Mouse (Mus musculus) megakaryocyte, embryonic 14.5 days (primary cell): ENCODE results near the gene Coro2a. TPM values are rescaled to one million over a fixed set of nuclear protein-coding genes. Genes with fewer than 3 reads are reported as not detected.
A peak's percentile ranks its signal among the peaks of the same experiment; 100 is the strongest.

Experiments
- H3K27me3 ChIP-seq: replicated peaks from 2 replicates; pipeline ENCODE3; 2012; ENCODE audit warnings: inconsistent platforms
- H3K36me3 ChIP-seq: replicated peaks from 2 replicates; pipeline ENCODE3; 2012; ENCODE audit warnings: low read length, inconsistent platforms, mixed read lengths
- H3K4me1 ChIP-seq: 2 replicates; pipeline ENCODE4 v1.6.1; 2012; ENCODE audit warnings: inconsistent platforms
- H3K4me3 ChIP-seq: replicated peaks from 2 replicates; pipeline ENCODE3; 2012; ENCODE audit warnings: moderate library complexity, mild to moderate bottlenecking, inconsistent platforms
- H3K9me3 ChIP-seq: 2 replicates; pipeline ENCODE4 v1.6.1; 2012; ENCODE audit warnings: inconsistent platforms
- FLI1 ChIP-seq: IDR thresholded peaks from 2 replicates; pipeline ENCODE4 v1.6.1; 2012; ENCODE audit warnings: low read length, inconsistent platforms, mixed read lengths
- GATA1 ChIP-seq: IDR thresholded peaks from 3 replicates; pipeline ENCODE4 v1.6.1; 2012; ENCODE audit warnings: mixed read lengths, low read length, inconsistent platforms, borderline replicate concordance
- polyA plus RNA-seq: library from polyadenylated mRNA; stranded (reverse); fragments of >175 nt; gene quantifications from 2 replicates; pipeline ENCODE4 v1.2.3, GENCODE M21; 2012; ENCODE audit warnings: low replicate concordance; ENCODE audit not compliant: insufficient read depth

The Coro2a gene
- polyA plus RNA-seq, 1 experiment = 31.3 TPM

DNA sequence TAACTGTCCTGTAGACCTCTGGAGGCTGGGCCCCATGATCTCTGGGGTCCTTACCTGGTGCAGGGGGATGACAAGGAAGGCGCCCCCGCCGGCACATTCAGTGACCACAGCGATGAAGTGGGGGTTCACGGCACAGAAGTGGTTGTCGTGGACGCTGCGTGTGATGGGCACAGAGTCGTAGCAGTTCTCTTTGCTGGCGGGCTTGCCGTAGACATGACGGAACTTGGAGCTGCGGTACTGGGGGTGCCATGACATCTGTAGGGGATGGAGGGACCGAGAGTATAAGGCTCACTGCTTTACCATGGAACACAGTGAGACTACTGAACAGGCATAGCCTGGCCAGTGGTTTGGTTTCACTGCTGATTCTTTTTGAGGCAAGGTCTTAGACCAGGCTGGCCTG, 39.2 kb downstream of the Coro2a start:
- Histone ChIP-seq H3K9me3 (no peaks in the 10 kb centered on the region), H3K27me3 (no peaks in the 10 kb centered on the region), H3K36me3 (peaks cover 10% of the 10 kb centered on the region), H3K4me1 (peaks cover 91% of the 10 kb centered on the region), H3K4me3 (peak overlapping the region; percentile 42)
- TF ChIP-seq GATA1 = no peak
- TF ChIP-seq FLI1 = no peak

GRCm38 (mm10) chr4:46562037-46562436, 40.0 kb downstream of the Coro2a start:
- H3K36me3 ChIP-seq = peaks cover 10% of the 10 kb centered on the region
- peaks cover 93% of the 10 kb centered on the region for H3K4me1 ChIP-seq
- no peaks in the 10 kb centered on the region for H3K27me3 ChIP-seq

DNA sequence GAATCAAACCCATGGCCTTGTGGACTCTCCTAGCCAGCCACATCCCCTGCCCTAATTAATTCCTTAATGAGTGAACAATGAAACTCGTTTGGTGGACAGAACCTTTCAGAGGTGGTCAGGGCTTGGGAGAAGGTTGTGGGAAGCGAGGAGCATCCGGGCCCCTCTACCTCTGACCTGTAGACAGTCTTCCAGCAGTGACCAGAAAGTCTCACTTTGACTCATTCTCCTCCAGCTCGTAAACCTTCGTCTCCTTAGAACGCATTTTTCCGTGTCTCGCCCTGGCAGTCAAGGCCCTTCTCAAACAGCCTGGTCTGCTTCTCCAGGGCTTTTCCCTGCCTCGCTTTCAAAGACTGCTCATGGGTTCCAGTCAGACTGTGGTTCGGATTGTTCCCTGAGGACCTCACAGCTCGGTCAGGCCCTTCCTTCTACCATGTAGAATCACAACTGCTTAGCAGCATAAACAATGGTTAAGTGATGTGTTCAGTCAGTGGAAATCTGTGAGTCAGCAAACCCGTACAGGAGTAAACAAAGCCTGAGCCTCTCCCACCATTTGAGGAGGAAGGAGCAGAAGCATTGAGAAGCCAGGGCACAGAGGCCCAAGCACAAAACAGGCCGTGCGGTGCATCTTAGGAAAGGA, 41.8 kb downstream of the Coro2a start:
- no peak for TF ChIP-seq FLI1
- no peak for TF ChIP-seq GATA1
- peaks cover 93% of the 10 kb centered on the region for H3K4me1 ChIP-seq
- H3K9me3 ChIP-seq = no peaks in the 10 kb centered on the region
- peaks cover 10% of the 10 kb centered on the region for H3K36me3 ChIP-seq
- no peak overlapping the region for H3K4me3 ChIP-seq
- H3K27me3 ChIP-seq = no peaks in the 10 kb centered on the region

More at GRCm38 (mm10) chr4:46562037-46562436, 40.0 kb downstream of the Coro2a start:
- no peak for TF ChIP-seq FLI1
- no peak for TF ChIP-seq GATA1
- H3K9me3 ChIP-seq = no peaks in the 10 kb centered on the region
- no peak overlapping the region for H3K4me3 ChIP-seq

DNA sequence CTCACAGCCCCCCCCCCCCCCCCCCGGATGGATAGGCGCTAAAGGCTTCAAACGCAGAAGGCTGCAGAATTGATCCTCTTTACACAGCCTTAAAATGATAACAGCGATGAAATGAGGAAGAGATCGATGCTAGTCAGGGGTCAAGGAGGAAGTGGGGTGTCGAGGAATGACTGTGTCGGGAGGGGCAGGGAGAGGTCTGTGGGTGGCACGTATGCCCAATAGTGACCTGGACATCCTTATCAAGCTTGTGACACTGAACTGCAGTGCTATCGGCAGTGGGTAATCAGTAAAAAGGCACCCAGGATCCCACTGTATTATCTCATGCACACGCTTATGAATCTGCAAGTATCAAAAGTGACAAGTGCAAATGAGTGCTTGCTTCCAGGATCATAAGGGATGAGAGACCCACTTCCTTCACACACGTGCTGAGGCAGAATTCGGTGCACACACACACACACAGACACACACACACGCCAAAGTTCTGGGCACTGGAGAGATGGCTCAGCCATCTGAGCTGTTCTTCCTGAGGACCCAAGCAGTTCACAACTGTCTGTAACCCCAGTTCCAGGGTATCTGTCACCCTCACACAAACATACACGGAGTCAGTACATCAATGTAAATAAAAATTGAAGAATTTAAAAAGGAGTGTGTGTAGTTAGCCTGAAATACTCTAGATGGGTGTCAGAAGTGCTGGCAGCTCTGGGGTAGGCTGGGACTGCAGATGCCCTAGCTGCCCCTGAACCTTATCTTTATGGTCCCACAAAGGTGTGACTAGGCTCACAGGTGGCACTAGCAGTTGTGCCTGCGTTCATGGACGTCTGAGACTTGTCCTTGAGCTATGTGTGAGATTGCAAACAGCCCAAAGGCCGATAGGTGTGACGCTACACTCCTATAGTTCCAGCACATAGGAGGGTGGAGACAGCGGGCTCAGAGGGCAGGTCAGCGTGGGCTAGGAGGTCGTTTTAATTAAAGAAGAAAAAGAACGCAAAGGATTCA, 43.0 kb downstream of the Coro2a start:
- Histone ChIP-seq H3K4me3 (peak overlapping the region; percentile 44), H3K36me3 (peaks cover 10% of the 10 kb centered on the region), H3K4me1 (peaks cover 93% of the 10 kb centered on the region), H3K9me3 (no peaks in the 10 kb centered on the region), H3K27me3 (no peaks in the 10 kb centered on the region)
- TF ChIP-seq GATA1 (no peak), FLI1 (no peak)

DNA sequence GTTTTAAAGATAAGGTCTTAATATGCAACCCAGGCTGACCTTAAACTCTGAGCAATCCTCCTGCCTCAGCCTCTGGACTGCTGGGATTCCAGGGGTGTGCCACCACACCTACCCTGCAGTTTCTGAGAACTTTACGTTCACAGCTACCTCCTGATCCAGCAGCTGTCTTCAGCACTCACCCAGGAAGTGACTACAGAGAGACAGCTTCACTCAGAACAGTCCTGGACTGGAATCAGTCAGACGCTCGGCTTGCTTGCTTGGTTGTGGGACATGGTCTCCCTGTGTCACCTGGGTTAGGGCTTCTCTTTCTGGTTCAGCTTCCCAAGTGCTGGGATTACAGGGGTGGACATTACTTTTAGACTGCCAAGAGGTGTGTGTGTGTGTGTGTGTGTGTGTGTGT, 45.1 kb downstream of the Coro2a start:
- no peaks in the 10 kb centered on the region for H3K9me3 ChIP-seq
- H3K4me3 ChIP-seq = no peak overlapping the region
- H3K27me3 ChIP-seq = no peaks in the 10 kb centered on the region
- no peak for TF ChIP-seq FLI1
- no peak for TF ChIP-seq GATA1
- H3K4me1 ChIP-seq = peaks cover 92% of the 10 kb centered on the region
- H3K36me3 ChIP-seq = peaks cover 15% of the 10 kb centered on the region

GRCm38 (mm10) chr4:46555762-46556161, 46.2 kb downstream of the Coro2a start:
- TF ChIP-seq GATA1 (no peak), FLI1 (no peak)
- H3K4me3 ChIP-seq = peak overlapping the region; percentile 51
- H3K27me3 ChIP-seq = no peaks in the 10 kb centered on the region
- H3K36me3 ChIP-seq = peaks cover 26% of the 10 kb centered on the region
- peaks cover 92% of the 10 kb centered on the region for H3K4me1 ChIP-seq
- no peaks in the 10 kb centered on the region for H3K9me3 ChIP-seq

GRCm38 (mm10) chr4:46554295-46555069, 47.5 kb downstream of the Coro2a start:
- no peaks in the 10 kb centered on the region for H3K9me3 ChIP-seq
- no peak for TF ChIP-seq FLI1
- peaks cover 28% of the 10 kb centered on the region for H3K36me3 ChIP-seq
- H3K27me3 ChIP-seq = no peaks in the 10 kb centered on the region
- peak overlapping the region; percentile 62 for H3K4me3 ChIP-seq
- peaks cover 93% of the 10 kb centered on the region for H3K4me1 ChIP-seq

- H3K4me3 ChIP-seq = no peak overlapping the region
- H3K9me3 ChIP-seq = no peaks in the 10 kb centered on the region
- TF ChIP-seq FLI1 = no peak
- no peak for TF ChIP-seq GATA1
- H3K36me3 ChIP-seq = peaks cover 31% of the 10 kb centered on the region
- peaks cover 90% of the 10 kb centered on the region for H3K4me1 ChIP-seq
- no peaks in the 10 kb centered on the region for H3K27me3 ChIP-seq
These were observed 48.1 kb downstream of the Coro2a start for GRCm38 (mm10) chr4:46553864-46554263.

GRCm38 (mm10) chr4:46550406-46550805, 51.6 kb downstream of the Coro2a start:
- no peak overlapping the region for H3K4me3 ChIP-seq
- H3K4me1 ChIP-seq = peaks cover 82% of the 10 kb centered on the region
- no peaks in the 10 kb centered on the region for H3K9me3 ChIP-seq
- TF ChIP-seq GATA1 (no peak), FLI1 (no peak)
- H3K27me3 ChIP-seq = no peaks in the 10 kb centered on the region
- peaks cover 59% of the 10 kb centered on the region for H3K36me3 ChIP-seq
